Mouse (Mus musculus): Measurements from ENCODE around the gene Med17. TPM values are rescaled to one million over a fixed set of nuclear protein-coding genes. Genes with fewer than 3 reads are reported as not detected.

Gene Med17
- polyA plus RNA-seq, 1 experiment from 2014 or later = 37.3 TPM

- Histone ChIP-seq H3K4me1 (replicated peaks; ENCODE audit: control insufficient read depth, insufficient read depth, low read length) (no peaks in the 10 kb centered on the region), H3K36me3 (ENCODE audit: control insufficient read depth, insufficient read depth, low read length) (no peaks in the 10 kb centered on the region), H3K27me3 (ENCODE audit: control insufficient read depth, insufficient read depth, low read length) (no peaks in the 10 kb centered on the region; the same call in 1 of the 2 replicates), H3K4me2 (replicated peaks; ENCODE audit: low read depth, low read length) (no peak overlapping the region), H3K9ac (ENCODE audit: low read depth, low read length) (no peak overlapping the region), H3K27ac (ENCODE audit: low read depth, low read length) (no peak overlapping the region), H3K4me3 (ENCODE audit: low read depth, low read length) (no peak overlapping the region), H3K9me3 (ENCODE audit: control insufficient read depth, low read length) (no peaks in the 10 kb centered on the region)
- ATAC-seq (ENCODE audit: low FRiP score) = no peak
- 55% methylated on average over 14 of the region's 14 CpGs for WGBS
- no peak for DNase-seq (ENCODE audit: low spot score)
Measured at GRCm38 (mm10) chr9:15237516-15238296, 42.0 kb downstream of the Med17 start.

GRCm38 (mm10) chr9:15235986-15236385 is 43.7 kb downstream of the Med17 start:
- WGBS = 77% methylated on average over 3 of the region's 3 CpGs
- Histone ChIP-seq H3K4me1 (replicated peaks; ENCODE audit: control insufficient read depth, insufficient read depth, low read length) (no peaks in the 10 kb centered on the region), H3K4me3 (ENCODE audit: low read depth, low read length) (no peak overlapping the region), H3K36me3 (ENCODE audit: control insufficient read depth, insufficient read depth, low read length) (no peaks in the 10 kb centered on the region), H3K27me3 (ENCODE audit: control insufficient read depth, insufficient read depth, low read length) (no peaks in the 10 kb centered on the region; the same call in 1 of the 2 replicates), H3K4me2 (replicated peaks; ENCODE audit: low read depth, low read length) (no peak overlapping the region), H3K27ac (ENCODE audit: low read depth, low read length) (no peak overlapping the region), H3K9me3 (ENCODE audit: control insufficient read depth, low read length) (no peaks in the 10 kb centered on the region), H3K9ac (ENCODE audit: low read depth, low read length) (no peak overlapping the region)
- DNase-seq (ENCODE audit: low spot score) (no peak), ATAC-seq (ENCODE audit: low FRiP score) (no peak)

GRCm38 (mm10) chr9:15233604-15234003 is 46.1 kb downstream of the Med17 start:
- WGBS = 93% methylated on average over 1 of the region's 1 CpGs
- H3K27me3 ChIP-seq (ENCODE audit: control insufficient read depth, insufficient read depth, low read length) = no peaks in the 10 kb centered on the region; the same call in 1 of the 2 replicates
- no peaks in the 10 kb centered on the region for H3K9me3 ChIP-seq (ENCODE audit: control insufficient read depth, low read length)
- H3K4me1 ChIP-seq (replicated peaks; ENCODE audit: control insufficient read depth, insufficient read depth, low read length) = no peaks in the 10 kb centered on the region
- no peak overlapping the region for H3K27ac ChIP-seq (ENCODE audit: low read depth, low read length)
- no peak overlapping the region for H3K4me2 ChIP-seq (replicated peaks; ENCODE audit: low read depth, low read length)
- H3K4me3 ChIP-seq (ENCODE audit: low read depth, low read length) = no peak overlapping the region
- H3K36me3 ChIP-seq (ENCODE audit: control insufficient read depth, insufficient read depth, low read length) = no peaks in the 10 kb centered on the region
- ATAC-seq (ENCODE audit: low FRiP score) (no peak), DNase-seq (ENCODE audit: low spot score) (no peak)
- no peak overlapping the region for H3K9ac ChIP-seq (ENCODE audit: low read depth, low read length)

- DNase-seq (ENCODE audit: low spot score) (no peak), ATAC-seq (ENCODE audit: low FRiP score) (no peak)
- no peak overlapping the region for H3K4me3 ChIP-seq (ENCODE audit: low read depth, low read length)
- H3K27ac ChIP-seq (ENCODE audit: low read depth, low read length) = no peak overlapping the region
- H3K4me1 ChIP-seq (replicated peaks; ENCODE audit: control insufficient read depth, insufficient read depth, low read length) = no peaks in the 10 kb centered on the region
- H3K4me2 ChIP-seq (replicated peaks; ENCODE audit: low read depth, low read length) = no peak overlapping the region
- no peaks in the 10 kb centered on the region for H3K36me3 ChIP-seq (ENCODE audit: control insufficient read depth, insufficient read depth, low read length)
- H3K9ac ChIP-seq (ENCODE audit: low read depth, low read length) = no peak overlapping the region
- no peaks in the 10 kb centered on the region for H3K27me3 ChIP-seq (ENCODE audit: control insufficient read depth, insufficient read depth, low read length)
- WGBS = 84% methylated on average over 3 of the region's 3 CpGs
- no peaks in the 10 kb centered on the region for H3K9me3 ChIP-seq (ENCODE audit: control insufficient read depth, low read length)
Measured at GRCm38 (mm10) chr9:15232445-15232844, 47.3 kb downstream of the Med17 start.

GRCm38 (mm10) chr9:15224912-15225311 is 54.8 kb downstream of the Med17 start:
- Histone ChIP-seq H3K4me3 (ENCODE audit: low read depth, low read length) (no peak overlapping the region), H3K9ac (ENCODE audit: low read depth, low read length) (no peak overlapping the region), H3K27me3 (ENCODE audit: control insufficient read depth, insufficient read depth, low read length) (no peaks in the 10 kb centered on the region), H3K9me3 (ENCODE audit: control insufficient read depth, low read length) (no peaks in the 10 kb centered on the region), H3K27ac (ENCODE audit: low read depth, low read length) (no peak overlapping the region), H3K4me1 (replicated peaks; ENCODE audit: control insufficient read depth, insufficient read depth, low read length) (no peaks in the 10 kb centered on the region), H3K36me3 (ENCODE audit: control insufficient read depth, insufficient read depth, low read length) (no peaks in the 10 kb centered on the region), H3K4me2 (replicated peaks; ENCODE audit: low read depth, low read length) (no peak overlapping the region)
- no peak for DNase-seq (ENCODE audit: low spot score)
- no peak for ATAC-seq (ENCODE audit: low FRiP score)
- 51% methylated on average over 2 of the region's 2 CpGs for WGBS

- ATAC-seq (ENCODE audit: low FRiP score) = no peak
Measured at GRCm38 (mm10) chr9:15213695-15214094, 66.0 kb downstream of the Med17 start.

GRCm38 (mm10) chr9:15211876-15212275 is 67.9 kb downstream of the Med17 start:
- ATAC-seq (ENCODE audit: low FRiP score) = no peak
- no peak for DNase-seq (ENCODE audit: low spot score)
- Histone ChIP-seq H3K27ac (ENCODE audit: low read depth, low read length) (no peak overlapping the region), H3K4me2 (replicated peaks; ENCODE audit: low read depth, low read length) (no peak overlapping the region), H3K9me3 (ENCODE audit: control insufficient read depth, low read length) (no peaks in the 10 kb centered on the region), H3K27me3 (ENCODE audit: control insufficient read depth, insufficient read depth, low read length) (no peaks in the 10 kb centered on the region), H3K36me3 (ENCODE audit: control insufficient read depth, insufficient read depth, low read length) (no peaks in the 10 kb centered on the region), H3K4me1 (replicated peaks; ENCODE audit: control insufficient read depth, insufficient read depth, low read length) (no peaks in the 10 kb centered on the region), H3K4me3 (ENCODE audit: low read depth, low read length) (no peak overlapping the region), H3K9ac (ENCODE audit: low read depth, low read length) (no peak overlapping the region)
- 89% methylated on average over 3 of the region's 3 CpGs for WGBS

More at GRCm38 (mm10) chr9:15213695-15214094, 66.0 kb downstream of the Med17 start:
- Histone ChIP-seq H3K4me2 (replicated peaks; ENCODE audit: low read depth, low read length) (no peak overlapping the region), H3K9ac (ENCODE audit: low read depth, low read length) (no peak overlapping the region), H3K27me3 (ENCODE audit: control insufficient read depth, insufficient read depth, low read length) (no peaks in the 10 kb centered on the region), H3K4me1 (replicated peaks; ENCODE audit: control insufficient read depth, insufficient read depth, low read length) (no peaks in the 10 kb centered on the region), H3K36me3 (ENCODE audit: control insufficient read depth, insufficient read depth, low read length) (no peaks in the 10 kb centered on the region), H3K9me3 (ENCODE audit: control insufficient read depth, low read length) (no peaks in the 10 kb centered on the region), H3K27ac (ENCODE audit: low read depth, low read length) (no peak overlapping the region), H3K4me3 (ENCODE audit: low read depth, low read length) (no peak overlapping the region)
- no peak for DNase-seq (ENCODE audit: low spot score)
- WGBS = 82% methylated on average over 1 of the region's 1 CpGs

Other genes with a start within 250 kb of the Med17 start
- gene Panx1, start 234.5 kb downstream of the Med17 start, polyA plus RNA-seq (2014; fragmentation: Nextera tagmentation; extraction: Ambion mirVana) = 113 and 129 TPM in 2 replicates
- not detected in 2 replicates for gene Hephl1, start 167.8 kb downstream of the Med17 start, polyA plus RNA-seq (2014; fragmentation: Nextera tagmentation; extraction: Ambion mirVana)
- 1.8 and 2.1 TPM in 2 replicates for gene Vstm5, start 40.9 kb downstream of the Med17 start, polyA plus RNA-seq (2014; fragmentation: Nextera tagmentation; extraction: Ambion mirVana)
- gene Taf1d, start 26.3 kb upstream of the Med17 start, polyA plus RNA-seq (2014; fragmentation: Nextera tagmentation; extraction: Ambion mirVana) = 56.3 and 64.0 TPM in 2 replicates
- gene 4931406C07Rik, start 26.5 kb upstream of the Med17 start, polyA plus RNA-seq (2014; fragmentation: Nextera tagmentation; extraction: Ambion mirVana) = 7.0 and 8.0 TPM in 2 replicates
- gene Cep295, start 77.9 kb upstream of the Med17 start, polyA plus RNA-seq (2014; fragmentation: Nextera tagmentation; extraction: Ambion mirVana) = 23.0 and 24.8 TPM in 2 replicates
- 2.0 and 2.8 TPM in 2 replicates for gene Smco4, start 213.5 kb upstream of the Med17 start, polyA plus RNA-seq (2014; fragmentation: Nextera tagmentation; extraction: Ambion mirVana)